Mouse (Mus musculus) embryonic facial prominence, embryonic 14.5 days (tissue): ENCODE data around the gene 4933402N03Rik. TPM values are rescaled to one million over a fixed set of nuclear protein-coding genes. Genes with fewer than 3 reads are reported as not detected.

ENCODE experiments used
- polyA plus RNA-seq: library from polyadenylated mRNA; unstranded; fragments of >200 nt; fragmentation: Nextera tagmentation; extraction: Ambion mirVana; gene quantifications from 2 replicates; pipeline ENCODE4 v1.2.1, GENCODE M21; 2014

4933402N03Rik gene
- polyA plus RNA-seq, 1 experiment from 2014 or later: not detected

Other genes starting within 250 kb of the 4933402N03Rik start
- 113 and 128 TPM in 2 replicates for gene Htra1, start 210.2 kb downstream of the 4933402N03Rik start, polyA plus RNA-seq
- 0.04 TPM in 1 of 2 replicates, not detected in the other for gene Dmbt1, start 114.3 kb downstream of the 4933402N03Rik start, polyA plus RNA-seq
- not detected in 2 replicates for gene 5430419D17Rik, start 28.1 kb upstream of the 4933402N03Rik start, polyA plus RNA-seq
- gene Cuzd1, start 176.0 kb upstream of the 4933402N03Rik start, polyA plus RNA-seq: 0.17 TPM in 1 of 2 replicates, not detected in the other
- not detected in 2 replicates for gene Fam24b, start 183.2 kb upstream of the 4933402N03Rik start, polyA plus RNA-seq
- gene Fam24a, start 187.6 kb upstream of the 4933402N03Rik start, polyA plus RNA-seq: 0.31 TPM in 1 of 2 replicates, not detected in the other
- 21.9 and 25.6 TPM in 2 replicates for gene 2310057M21Rik, start 216.4 kb upstream of the 4933402N03Rik start, polyA plus RNA-seq
- 60.3 and 62.9 TPM in 2 replicates for gene Pstk, start 224.8 kb upstream of the 4933402N03Rik start, polyA plus RNA-seq